27 mouse cellular contexts compared by ENCODE assay signal in genomic region chr5:83958196-83958595, GRCm38 (mm10).
DNase-seq lines count a peak whose midpoint lies in the region; ATAC-seq and TF ChIP-seq lines count a peak whose summit lies in the region.
"Had no signal": no experiment of that assay in that cellular context is flagged by ENCODE, and none has a peak within 500 bp of the region (broad histone marks: within the 10 kb centered on the region; RNA-seq: fewer than 3 reads in every experiment).

No protein-coding gene starts in this region.

- H3K4me3 ChIP-seq in forebrain, embryonic 15.5 days, result no peak overlapping the region
- no peak overlapping the region for H3K4me3 ChIP-seq in forebrain, embryonic 10.5 days
- no peak overlapping the region for H3K4me3 ChIP-seq in forebrain, embryonic 16.5 days (replicated peaks; ENCODE audit: low read length)
- no peak overlapping the region for H3K4me3 ChIP-seq in intestine, embryonic 15.5 days (replicated peaks)
- H3K4me3 ChIP-seq: embryonic facial prominence, embryonic 12.5 days; embryonic facial prominence, embryonic 15.5 days; heart, embryonic 12.5 days; heart, embryonic 15.5 days; hindbrain, embryonic 10.5 days; hindbrain, embryonic 13.5 days had no signal

- H3K27me3 ChIP-seq in forebrain, embryonic 15.5 days, result no peaks in the 10 kb centered on the region
- H3K27me3 ChIP-seq in forebrain, embryonic 10.5 days (ENCODE audit: poor library complexity, severe bottlenecking), result no peaks in the 10 kb centered on the region
- no peaks in the 10 kb centered on the region for H3K27me3 ChIP-seq in forebrain, embryonic 16.5 days (replicated peaks; ENCODE audit: control insufficient read depth, insufficient read depth, low read length)
- no peaks in the 10 kb centered on the region for H3K27me3 ChIP-seq in intestine, embryonic 15.5 days (replicated peaks)
- H3K27me3 ChIP-seq: embryonic facial prominence, embryonic 12.5 days; embryonic facial prominence, embryonic 15.5 days; heart, embryonic 12.5 days; heart, embryonic 15.5 days; hindbrain, embryonic 13.5 days had no signal

- H3K9me3 ChIP-seq in forebrain, embryonic 15.5 days, result no peaks in the 10 kb centered on the region
- no peaks in the 10 kb centered on the region for H3K9me3 ChIP-seq in forebrain, embryonic 10.5 days
- no peaks in the 10 kb centered on the region for H3K9me3 ChIP-seq in forebrain, embryonic 16.5 days (ENCODE audit: control insufficient read depth, low read length)
- no peaks in the 10 kb centered on the region for H3K9me3 ChIP-seq in intestine, embryonic 15.5 days
- H3K9me3 ChIP-seq: embryonic facial prominence, embryonic 12.5 days; embryonic facial prominence, embryonic 15.5 days; heart, embryonic 12.5 days; heart, embryonic 15.5 days; hindbrain, embryonic 10.5 days; hindbrain, embryonic 13.5 days had no signal

- no peak overlapping the region for H3K27ac ChIP-seq in forebrain, embryonic 15.5 days (replicated peaks)
- no peak overlapping the region for H3K27ac ChIP-seq in forebrain, embryonic 10.5 days
- no peak overlapping the region for H3K27ac ChIP-seq in forebrain, embryonic 16.5 days (ENCODE audit: low read length)
- H3K27ac ChIP-seq in intestine, embryonic 15.5 days, result no peak overlapping the region
- H3K27ac ChIP-seq: embryonic facial prominence, embryonic 12.5 days; embryonic facial prominence, embryonic 15.5 days; heart, embryonic 15.5 days; hindbrain, embryonic 10.5 days; hindbrain, embryonic 13.5 days had no signal

- no peak overlapping the region for H3K9ac ChIP-seq in forebrain, embryonic 15.5 days (replicated peaks)
- H3K9ac ChIP-seq in forebrain, embryonic 16.5 days (replicated peaks; ENCODE audit: low read depth, low read length), result no peak overlapping the region
- H3K9ac ChIP-seq in intestine, embryonic 15.5 days, result no peak overlapping the region
- H3K9ac ChIP-seq: embryonic facial prominence, embryonic 12.5 days; embryonic facial prominence, embryonic 15.5 days; heart, embryonic 12.5 days; heart, embryonic 15.5 days; hindbrain, embryonic 13.5 days had no signal

- no peak for TF ChIP-seq CTCF in brain, embryonic 14.5 days (IDR thresholded peaks at IDR 0.05; ENCODE audit: borderline replicate concordance, extremely low read depth, insufficient read depth, insufficient read length)

- H3K4me1 ChIP-seq in forebrain, embryonic 15.5 days, result 0 out of 2 replicates have a peak, but pooled peaks cover 4% of the 10 kb centered on the region
- no peaks in the 10 kb centered on the region for H3K4me1 ChIP-seq in forebrain, embryonic 10.5 days
- no peaks in the 10 kb centered on the region for H3K4me1 ChIP-seq in forebrain, embryonic 16.5 days (replicated peaks; ENCODE audit: control insufficient read depth, insufficient read depth, low read length)
- no peaks in the 10 kb centered on the region for H3K4me1 ChIP-seq in intestine, embryonic 15.5 days (replicated peaks)
- H3K4me1 ChIP-seq: embryonic facial prominence, embryonic 12.5 days; embryonic facial prominence, embryonic 15.5 days; heart, embryonic 12.5 days; heart, embryonic 15.5 days; hindbrain, embryonic 10.5 days; hindbrain, embryonic 13.5 days had no signal

- H3K4me2 ChIP-seq in forebrain, embryonic 15.5 days (replicated peaks), result no peak overlapping the region
- no peak overlapping the region for H3K4me2 ChIP-seq in forebrain, embryonic 16.5 days (ENCODE audit: low read length)
- no peak overlapping the region for H3K4me2 ChIP-seq in intestine, embryonic 15.5 days (replicated peaks)
- H3K4me2 ChIP-seq: embryonic facial prominence, embryonic 12.5 days; embryonic facial prominence, embryonic 15.5 days; heart, embryonic 12.5 days; heart, embryonic 15.5 days; hindbrain, embryonic 13.5 days had no signal

- WGBS in forebrain, embryonic 15.5 days, result 45% methylated on average over 4 of the region's 4 CpGs
- 90% methylated on average over 4 of the region's 4 CpGs for WGBS in forebrain, embryonic 10.5 days
- WGBS in forebrain, embryonic 16.5 days, result 41% methylated on average over 4 of the region's 4 CpGs
- 79% methylated on average over 4 of the region's 4 CpGs for WGBS in intestine, embryonic 15.5 days

- H3K36me3 ChIP-seq in forebrain, embryonic 15.5 days, result no peaks in the 10 kb centered on the region
- H3K36me3 ChIP-seq in forebrain, embryonic 10.5 days (replicated peaks), result no peaks in the 10 kb centered on the region
- no peaks in the 10 kb centered on the region for H3K36me3 ChIP-seq in forebrain, embryonic 16.5 days (ENCODE audit: control insufficient read depth, insufficient read depth)
- no peaks in the 10 kb centered on the region for H3K36me3 ChIP-seq in intestine, embryonic 15.5 days
- H3K36me3 ChIP-seq: embryonic facial prominence, embryonic 12.5 days; embryonic facial prominence, embryonic 15.5 days; heart, embryonic 12.5 days; heart, embryonic 15.5 days; hindbrain, embryonic 10.5 days; hindbrain, embryonic 13.5 days had no signal

- no peak for DNase-seq in forebrain, embryonic 10.5 days (ENCODE audit: extremely low spot score, low spot score)
- peak; percentile 92 for DNase-seq in brain, embryonic 14.5 days (ENCODE audit: low read depth)
- no peak for DNase-seq in right cerebral cortex, adult 2 months (ENCODE audit: low spot score in 2 of 2)
- DNase-seq: adrenal gland, adult 2 months; adrenal gland, postnatal 14 days; cerebellum, adult 11 months; cerebellum, adult 2 months; cerebellum, adult 9-11 months; cerebellum, postnatal 25 days; gastrocnemius, postnatal 10 days; gastrocnemius, postnatal 36 days; heart, adult 18-20 months; heart, postnatal 10 days; heart, postnatal 36 days; kidney, adult 18-20 months had no signal

- TF ChIP-seq POLR2A in brain, embryonic 14.5 days (IDR thresholded peaks at IDR 0.05; ENCODE audit: borderline replicate concordance, extremely low read depth, insufficient read depth, insufficient read length, poor library complexity, severe bottlenecking), result no peak

- peak; percentile 92 for ATAC-seq in forebrain, embryonic 15.5 days (replicated peaks)
- peak; percentile 85 for ATAC-seq in forebrain, embryonic 16.5 days
- no peak for ATAC-seq in intestine, embryonic 15.5 days
- ATAC-seq: CD4-positive, CD25-positive, alpha-beta regulatory T cell, adult 4 months; hindbrain, embryonic 16.5 days; intestine, embryonic 16.5 days had no signal
